Mouse (Mus musculus) bone marrow, adult 2 months (tissue): ENCODE measurements around the gene Sp1.

Experiments used
- CTCF ChIP-seq: fragments of 200-500 bp; IDR thresholded peaks from 2 replicates; pipeline ENCODE4 v1.5.1; 2011; ENCODE audit warnings: low read length, control low read depth; ENCODE audit not compliant: control insufficient read depth, insufficient read depth
- POLR2A ChIP-seq: fragments of 200-500 bp; IDR thresholded peaks from 2 replicates; pipeline ENCODE4 v1.6.1; 2011; ENCODE audit warnings: low read depth, mild to moderate bottlenecking, control low read depth, low read length, borderline replicate concordance; ENCODE audit not compliant: control insufficient read depth

DNA sequence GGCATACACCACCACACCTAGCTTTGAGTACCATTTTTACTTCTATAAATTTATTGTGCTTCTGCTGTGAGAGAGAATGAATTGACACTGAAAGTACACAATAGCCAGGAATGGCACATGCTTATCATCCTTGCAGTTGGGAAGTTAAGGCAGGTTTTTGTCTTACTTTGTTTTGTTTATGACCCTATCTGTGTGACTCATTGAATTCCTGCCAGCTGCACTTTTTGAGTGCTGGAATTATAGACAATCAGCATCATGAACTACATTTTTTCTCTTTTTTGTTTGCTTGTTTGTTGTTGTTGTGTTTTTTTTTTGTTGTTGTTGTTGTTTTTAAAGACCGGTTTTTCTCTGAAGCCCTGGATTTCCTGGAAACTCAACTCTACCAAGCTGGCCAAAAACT, 15.0 kb downstream of the Sp1 start:
- TF ChIP-seq POLR2A (no peak), CTCF (no peak)
